Mouse (Mus musculus) C2C12 (cell line): Measurements from ENCODE around the gene Gm28539.

Experiments used
- CEBPB ChIP-seq: IDR thresholded peaks from one replicate; pipeline ENCODE4 v1.6.1; 2011; ENCODE audit warnings: low read depth, mild to moderate bottlenecking, control low read depth, moderate library complexity
- CTCF ChIP-seq: IDR thresholded peaks from one replicate; pipeline ENCODE4 v1.5.1; 2011; ENCODE audit not compliant: control insufficient read depth, insufficient read depth, insufficient read length
- FOSL1 ChIP-seq: IDR thresholded peaks from one replicate; pipeline ENCODE4 v1.8.0; 2011; ENCODE audit warnings: mild to moderate bottlenecking, low read length; ENCODE audit not compliant: poor library complexity, insufficient read depth, severe bottlenecking
- MAX ChIP-seq: IDR thresholded peaks from one replicate; pipeline ENCODE4 v1.6.1; 2011; ENCODE audit warnings: mild to moderate bottlenecking, control low read depth
- MYOD1 ChIP-seq: IDR thresholded peaks from one replicate; pipeline ENCODE4 v1.6.1; 2011; ENCODE audit warnings: low read depth; ENCODE audit not compliant: control insufficient read depth, insufficient read length
- MYOG ChIP-seq: IDR thresholded peaks from one replicate; pipeline ENCODE4 v1.6.1; 2011; ENCODE audit not compliant: control insufficient read depth, insufficient read length; ENCODE audit errors: extremely low read depth
- USF1 ChIP-seq: IDR thresholded peaks from one replicate; pipeline ENCODE4 v1.6.1; 2011; ENCODE audit warnings: low read depth, mild to moderate bottlenecking, control low read depth, moderate library complexity

GRCm38 (mm10) chr16:19003757-19004156 lies 167.4 kb downstream of the Gm28539 start:
- TF ChIP-seq CTCF: no peak
- TF ChIP-seq MAX: no peak
- TF ChIP-seq MYOD1: no peak
- TF ChIP-seq FOSL1: no peak
- TF ChIP-seq MYOG: no peak
- TF ChIP-seq USF1: no peak
- no peak for TF ChIP-seq CEBPB
